Mouse (Mus musculus) C2C12 (cell line): Measurements from ENCODE around the gene Tanc1. TPM values are rescaled to one million over a fixed set of nuclear protein-coding genes. Genes with fewer than 3 reads are reported as not detected.

ENCODE experiments used
- H3K27me3 ChIP-seq: one replicate; pipeline ENCODE4 v1.6.1; 2011; ENCODE audit not compliant: control insufficient read depth, insufficient read depth, insufficient read length
- H3K36me3 ChIP-seq: one replicate; pipeline ENCODE4 v1.6.1; 2011; ENCODE audit not compliant: control insufficient read depth, insufficient read depth
- H3K4me3 ChIP-seq: one replicate; pipeline ENCODE4 v1.5.1; 2011; ENCODE audit warnings: mild to moderate bottlenecking, control low read depth; ENCODE audit not compliant: poor library complexity, insufficient read depth, severe bottlenecking
- H3K79me2 ChIP-seq: one replicate; pipeline ENCODE4 v1.6.1; 2011; ENCODE audit not compliant: control insufficient read depth, insufficient read depth
- H3K79me3 ChIP-seq: one replicate; pipeline ENCODE4 v1.6.1; 2011; ENCODE audit warnings: low read depth, control low read depth
- H3ac ChIP-seq: one replicate; pipeline ENCODE3; 2011; ENCODE audit warnings: low read depth; ENCODE audit not compliant: control insufficient read depth, insufficient read length
- CEBPB ChIP-seq: IDR thresholded peaks from one replicate; pipeline ENCODE4 v1.6.1; 2011; ENCODE audit warnings: low read depth, mild to moderate bottlenecking, control low read depth, moderate library complexity
- CTCF ChIP-seq: IDR thresholded peaks from one replicate; pipeline ENCODE4 v1.5.1; 2011; ENCODE audit not compliant: control insufficient read depth, insufficient read depth, insufficient read length
- FOSL1 ChIP-seq: IDR thresholded peaks from one replicate; pipeline ENCODE4 v1.8.0; 2011; ENCODE audit warnings: mild to moderate bottlenecking, low read length; ENCODE audit not compliant: poor library complexity, insufficient read depth, severe bottlenecking
- MAX ChIP-seq: IDR thresholded peaks from one replicate; pipeline ENCODE4 v1.6.1; 2011; ENCODE audit warnings: mild to moderate bottlenecking, control low read depth
- MYOD1 ChIP-seq: IDR thresholded peaks from one replicate; pipeline ENCODE4 v1.6.1; 2011; ENCODE audit warnings: low read depth; ENCODE audit not compliant: control insufficient read depth, insufficient read length
- MYOG ChIP-seq: IDR thresholded peaks from one replicate; pipeline ENCODE4 v1.6.1; 2011; ENCODE audit not compliant: control insufficient read depth, insufficient read length; ENCODE audit errors: extremely low read depth
- USF1 ChIP-seq: IDR thresholded peaks from one replicate; pipeline ENCODE4 v1.6.1; 2011; ENCODE audit warnings: low read depth, mild to moderate bottlenecking, control low read depth, moderate library complexity
- polyA plus RNA-seq: library from polyadenylated mRNA; unstranded; fragments of >200 nt; fragmentation: generic; extraction: Trizol; gene quantifications from one replicate; pipeline ENCODE4 v1.2.1, GENCODE M21; 2012; ENCODE audit warnings: missing spikeins

The Tanc1 gene
- polyA plus RNA-seq, 1 experiment, result 24.9 TPM

- Histone ChIP-seq H3K27me3 (no peaks in the 10 kb centered on the region), H3K36me3 (peaks cover 67% of the 10 kb centered on the region), H3K79me3 (no peaks in the 10 kb centered on the region), H3K79me2 (no peaks in the 10 kb centered on the region), H3K4me3 (no peak overlapping the region), H3ac (no peak overlapping the region)
- no peak for TF ChIP-seq FOSL1
- no peak for TF ChIP-seq MAX
- TF ChIP-seq USF1, result no peak
Measured at GRCm38 (mm10) chr2:59805595-59805994, 193.8 kb downstream of the Tanc1 start.

DNA sequence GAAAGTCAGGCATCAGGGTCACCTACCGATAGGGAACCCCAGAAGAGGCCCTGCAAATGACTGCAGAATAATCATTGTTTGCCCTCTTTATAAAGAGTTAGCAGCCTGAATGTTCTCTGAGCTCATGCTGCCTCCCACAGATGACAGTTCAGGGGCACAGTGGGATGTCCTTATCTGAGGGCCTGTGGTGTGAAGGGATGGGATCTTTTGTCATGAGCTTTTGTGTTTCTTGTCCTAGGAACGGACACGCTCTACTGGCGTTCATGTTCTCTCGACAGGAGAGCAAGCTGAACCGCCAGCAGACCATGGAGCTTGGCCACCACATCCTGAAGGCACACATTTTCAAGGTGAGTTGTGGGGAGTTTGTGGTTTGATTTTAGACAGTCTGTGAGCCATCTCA lies 194.2 kb downstream of the Tanc1 start:
- TF ChIP-seq MAX (no peak), USF1 (no peak), CEBPB (no peak), MYOG (no peak), FOSL1 (no peak), CTCF (no peak), MYOD1 (no peak)
- peaks cover 62% of the 10 kb centered on the region for H3K36me3 ChIP-seq
- no peak overlapping the region for H3K4me3 ChIP-seq
- no peaks in the 10 kb centered on the region for H3K27me3 ChIP-seq
- no peaks in the 10 kb centered on the region for H3K79me3 ChIP-seq
- no peaks in the 10 kb centered on the region for H3K79me2 ChIP-seq
- H3ac ChIP-seq, result no peak overlapping the region

DNA sequence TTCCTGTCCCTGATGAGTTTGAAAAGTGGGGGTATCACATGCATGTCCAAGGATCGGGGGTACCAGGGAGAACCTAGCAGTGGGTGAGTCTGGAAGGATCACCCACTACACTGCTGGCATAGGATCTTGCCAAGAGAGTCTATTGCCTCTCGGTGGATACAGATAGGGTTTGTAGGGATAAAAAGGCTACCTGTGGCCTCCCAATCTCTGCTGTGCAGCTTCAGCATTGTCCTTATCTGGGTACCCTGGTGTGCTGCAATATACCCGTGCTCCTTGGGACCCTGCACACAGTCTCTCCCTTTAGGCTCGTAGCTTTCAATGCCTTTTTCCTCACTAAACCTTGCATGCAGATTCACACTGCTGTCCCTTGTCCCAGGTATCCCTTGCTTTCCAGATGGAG lies 196.8 kb downstream of the Tanc1 start:
- no peaks in the 10 kb centered on the region for H3K79me3 ChIP-seq
- H3K79me2 ChIP-seq, result no peaks in the 10 kb centered on the region
- no peak overlapping the region for H3ac ChIP-seq
- peaks cover 59% of the 10 kb centered on the region for H3K36me3 ChIP-seq
- no peak overlapping the region for H3K4me3 ChIP-seq
- TF ChIP-seq MYOG (no peak), USF1 (no peak), MAX (no peak), MYOD1 (no peak), CTCF (no peak), FOSL1 (no peak), CEBPB (no peak)
- H3K27me3 ChIP-seq, result no peaks in the 10 kb centered on the region

DNA sequence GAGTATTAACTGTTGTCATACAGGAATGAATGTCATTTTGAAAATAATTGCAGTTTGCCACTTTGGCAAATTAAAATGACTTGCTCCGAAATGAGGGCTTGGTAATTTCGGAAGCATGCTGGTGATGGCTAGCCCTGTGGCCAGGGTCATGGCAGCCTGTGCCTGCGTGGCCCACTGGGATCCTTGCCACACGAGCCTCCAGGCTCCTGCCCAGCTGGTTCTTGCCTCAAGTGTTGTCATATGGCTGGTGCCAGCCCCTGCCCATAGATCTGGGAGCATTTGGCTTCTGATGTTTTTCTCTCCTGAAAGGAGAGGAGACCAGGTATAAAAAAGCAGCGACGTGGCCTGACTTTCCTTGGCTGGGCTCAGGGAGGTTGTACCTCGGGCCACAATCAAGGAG lies 198.2 kb downstream of the Tanc1 start:
- Histone ChIP-seq H3K79me3 (no peaks in the 10 kb centered on the region), H3K27me3 (no peaks in the 10 kb centered on the region), H3ac (no peak overlapping the region), H3K4me3 (no peak overlapping the region), H3K36me3 (peaks cover 62% of the 10 kb centered on the region), H3K79me2 (no peaks in the 10 kb centered on the region)
- no peak for TF ChIP-seq MAX
- TF ChIP-seq CTCF, result no peak
- TF ChIP-seq FOSL1, result no peak
- TF ChIP-seq MYOG, result no peak
- no peak for TF ChIP-seq USF1
- no peak for TF ChIP-seq CEBPB
- no peak for TF ChIP-seq MYOD1

DNA sequence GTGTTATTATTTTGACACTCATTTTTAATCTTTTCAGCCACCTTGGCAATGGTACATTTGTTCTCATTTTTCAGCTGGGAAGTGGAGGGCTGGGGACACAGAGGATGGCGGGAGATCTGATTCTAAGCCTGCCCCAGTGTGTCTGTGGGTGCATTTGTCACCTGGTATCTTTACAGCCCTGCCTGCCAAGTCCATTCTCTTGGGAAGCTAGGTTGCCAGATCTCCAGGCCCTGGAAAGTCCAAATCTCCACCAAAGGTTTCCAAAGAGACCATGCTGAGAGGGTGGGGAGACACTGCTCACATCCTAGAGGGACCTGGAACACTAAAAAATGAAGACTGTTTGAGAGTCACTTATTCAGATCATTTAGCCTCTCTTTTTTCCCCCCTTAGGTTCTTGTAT lies 199.4 kb downstream of the Tanc1 start:
- no peaks in the 10 kb centered on the region for H3K79me3 ChIP-seq
- H3K79me2 ChIP-seq, result no peaks in the 10 kb centered on the region
- TF ChIP-seq CTCF (no peak), CEBPB (no peak), FOSL1 (no peak), MYOG (no peak), MAX (no peak), USF1 (no peak), MYOD1 (no peak)
- no peak overlapping the region for H3K4me3 ChIP-seq
- H3K36me3 ChIP-seq, result peaks cover 63% of the 10 kb centered on the region
- H3K27me3 ChIP-seq, result no peaks in the 10 kb centered on the region
- H3ac ChIP-seq, result no peak overlapping the region

- no peaks in the 10 kb centered on the region for H3K79me3 ChIP-seq
- H3K4me3 ChIP-seq, result no peak overlapping the region
- no peak overlapping the region for H3ac ChIP-seq
- no peak for TF ChIP-seq FOSL1
- no peak for TF ChIP-seq USF1
- TF ChIP-seq MYOD1, result no peak
- TF ChIP-seq CEBPB, result no peak
- no peak for TF ChIP-seq CTCF
- no peak for TF ChIP-seq MYOG
- TF ChIP-seq MAX, result no peak
- H3K79me2 ChIP-seq, result no peaks in the 10 kb centered on the region
- no peaks in the 10 kb centered on the region for H3K27me3 ChIP-seq
- peaks cover 61% of the 10 kb centered on the region for H3K36me3 ChIP-seq
Measured at GRCm38 (mm10) chr2:59812641-59813040, 200.8 kb downstream of the Tanc1 start.
